Mouse (Mus musculus) lung, adult 2 months (tissue): ENCODE measurements around the gene Nek10. TPM values are rescaled to one million over a fixed set of nuclear protein-coding genes. Genes with fewer than 3 reads are reported as not detected.

Experiments
- DNase-seq: peaks from one replicate; pipeline ENCODE4 v3.0.0; 2022
- H3K4me1 ChIP-seq: fragments of 200-500 bp; 2 replicates; pipeline ENCODE4 v1.6.1; 2011; ENCODE audit warnings: low read length; ENCODE audit not compliant: control insufficient read depth, insufficient read depth
- H3K4me3 ChIP-seq: fragments of 200-500 bp; replicated peaks from 2 replicates; pipeline ENCODE3; 2011; ENCODE audit warnings: low read depth, mild to moderate bottlenecking, control low read depth, low read length; ENCODE audit errors: extremely low read depth
- CTCF ChIP-seq: fragments of 200-500 bp; IDR thresholded peaks from 2 replicates; pipeline ENCODE4 v1.5.1; 2011; ENCODE audit warnings: mild to moderate bottlenecking, low read length, control low read depth; ENCODE audit not compliant: insufficient read depth
- POLR2A ChIP-seq: fragments of 200-500 bp; IDR thresholded peaks from 2 replicates; pipeline ENCODE4 v1.6.1; 2011; ENCODE audit warnings: low read depth, mild to moderate bottlenecking, control low read depth, low read length, borderline replicate concordance; ENCODE audit errors: extremely low read depth
- WGBS: fragments of 180-500 bp; shearing (Covaris S2); methylation state at CpG from one replicate; pipeline ENCODE4 v1.1.7; 2018; 5-methylcytosine and 5-hydroxymethylcytosine counted together
- polyA plus RNA-seq: library from polyadenylated mRNA; depleted of rRNA; stranded (reverse); fragments of >200 nt; gene quantifications from 2 replicates; pipeline ENCODE4 v1.2.3, GENCODE M21; 2012; rRNA removed

Gene Nek10
- polyA plus RNA-seq, 1 experiment = 0.36 TPM

GRCm38 (mm10) chr14:15048186-15048585, 245.0 kb downstream of the Nek10 start:
- 60% methylated on average over 4 of the region's 4 CpGs for WGBS
- no peak for DNase-seq
- H3K4me1 ChIP-seq = no peaks in the 10 kb centered on the region
- TF ChIP-seq CTCF = no peak
- TF ChIP-seq POLR2A = no peak
- H3K4me3 ChIP-seq = no peak overlapping the region

GRCm38 (mm10) chr14:15061496-15061895, 258.3 kb downstream of the Nek10 start:
- Histone ChIP-seq H3K4me1 (peaks cover 4% of the 10 kb centered on the region; the same call in 1 of the 2 replicates), H3K4me3 (no peak overlapping the region)
- TF ChIP-seq POLR2A (no peak), CTCF (no peak)
- DNase-seq = no peak
- WGBS = 80% methylated on average over 2 of the region's 2 CpGs

Other genes starting within 250 kb of the Nek10 start
- gene Slc4a7, start 101.1 kb upstream of the Nek10 start, polyA plus RNA-seq = 2.8 and 4.3 TPM in 2 replicates